In the genomic region with DNA sequence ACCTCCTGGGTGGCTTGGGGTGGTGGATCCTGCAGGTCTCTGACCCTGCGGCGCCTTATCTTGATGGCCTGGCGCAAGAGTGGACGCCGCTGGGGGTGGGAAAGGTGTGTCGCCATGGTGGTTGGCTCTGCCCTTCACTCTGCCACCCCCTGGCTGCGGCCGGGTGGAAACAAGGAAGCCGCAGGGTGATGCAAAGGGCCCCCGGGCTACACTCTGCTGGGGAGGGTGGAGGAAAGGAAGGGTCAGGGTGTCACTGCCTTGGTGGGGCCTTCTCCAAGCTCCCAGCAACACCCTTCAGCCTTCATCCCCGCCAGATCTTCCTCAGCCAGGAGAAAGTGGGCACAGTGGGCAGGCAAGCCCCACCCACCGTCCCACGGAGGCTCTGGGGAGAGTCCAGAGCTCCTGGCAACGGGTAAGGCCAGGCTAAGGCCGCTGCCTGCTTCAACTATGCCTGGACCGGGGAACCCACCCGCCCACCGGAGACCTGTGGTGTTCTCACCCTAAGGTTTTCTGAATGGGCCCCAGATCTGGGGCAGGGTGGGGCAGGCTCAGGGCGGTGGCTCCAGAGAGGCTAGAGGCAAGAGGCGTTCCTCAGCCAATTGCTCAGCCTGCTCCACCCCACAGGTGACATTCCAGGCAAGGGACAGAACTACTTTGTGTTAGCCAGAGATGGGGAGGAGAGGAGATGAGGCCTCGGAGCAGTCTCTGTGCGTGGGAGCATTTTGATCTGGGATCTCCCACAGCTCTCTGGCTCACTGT, we compare ENCODE assay signal across 8 mouse cellular contexts. TPM values are rescaled to one million over a fixed set of nuclear protein-coding genes. Genes with fewer than 3 reads are reported as not detected.
A peak's percentile ranks its signal among the peaks of the same experiment; 100 is the strongest.
DNase-seq lines count a peak whose midpoint lies in the region; ATAC-seq and TF ChIP-seq lines count a peak whose summit lies in the region.

A gene (minus strand): TSS at position 516 of the 759 bp plus-strand sequence.

- no peaks in the 10 kb centered on the region for H3K27me3 ChIP-seq in kidney, postnatal 0 days (ENCODE audit: insufficient read depth, low read length)
- H3K27me3 ChIP-seq in hindbrain, embryonic 12.5 days = no peaks in the 10 kb centered on the region
- H3K27me3 ChIP-seq in lung, embryonic 16.5 days (ENCODE audit: control insufficient read depth, insufficient read depth, low read depth, low read length) = no peaks in the 10 kb centered on the region
- no peaks in the 10 kb centered on the region for H3K27me3 ChIP-seq in small intestine, adult 2 months (ENCODE audit: control insufficient read depth, insufficient read depth, low read length)

- 0 out of 2 replicates have a peak within 1 kb of the TSS, but pooled peaks have one; percentile 7 for H3K4me3 ChIP-seq in kidney, postnatal 0 days (replicated peaks; ENCODE audit: low read depth, low read length)
- H3K4me3 ChIP-seq in hindbrain, embryonic 12.5 days = peak within 1 kb of the TSS; percentile 24
- peak within 1 kb of the TSS; percentile 32 for H3K4me3 ChIP-seq in lung, embryonic 16.5 days (ENCODE audit: low read length)
- peak within 1 kb of the TSS; percentile 55 for H3K4me3 ChIP-seq in small intestine, adult 2 months (ENCODE audit: low read depth, low read length)

- peaks cover 30% of the 10 kb centered on the region for H3K36me3 ChIP-seq in kidney, postnatal 0 days (ENCODE audit: insufficient read depth, low read length)
- peaks cover 37% of the 10 kb centered on the region for H3K36me3 ChIP-seq in hindbrain, embryonic 12.5 days
- peaks cover 27% of the 10 kb centered on the region for H3K36me3 ChIP-seq in lung, embryonic 16.5 days (ENCODE audit: control insufficient read depth, insufficient read depth, low read length)
- peaks cover 40% of the 10 kb centered on the region for H3K36me3 ChIP-seq in small intestine, adult 2 months (ENCODE audit: control insufficient read depth, insufficient read depth, low read length)

- H3K4me1 ChIP-seq in kidney, postnatal 0 days (replicated peaks; ENCODE audit: insufficient read depth, low read length) = peaks cover 13% of the 10 kb centered on the region
- H3K4me1 ChIP-seq in hindbrain, embryonic 12.5 days = peaks cover 19% of the 10 kb centered on the region
- H3K4me1 ChIP-seq in lung, embryonic 16.5 days (replicated peaks; ENCODE audit: control insufficient read depth, insufficient read depth, low read length) = peaks cover 19% of the 10 kb centered on the region
- H3K4me1 ChIP-seq in small intestine, adult 2 months (ENCODE audit: control insufficient read depth, insufficient read depth, insufficient read length, low read length) = peaks cover 14% of the 10 kb centered on the region

- H3K4me2 ChIP-seq in kidney, postnatal 0 days (ENCODE audit: low read length) = peak within 1 kb of the TSS; percentile 47
- peak within 1 kb of the TSS; percentile 55 for H3K4me2 ChIP-seq in hindbrain, embryonic 12.5 days (replicated peaks)
- H3K4me2 ChIP-seq in lung, embryonic 16.5 days (ENCODE audit: low read depth, low read length) = peak within 1 kb of the TSS; percentile 55

- peak; percentile 34 for TF ChIP-seq CTCF in kidney, postnatal 0 days (IDR thresholded peaks at IDR 0.05; ENCODE audit: low read depth)
- 0 out of 2 replicates have a peak, but pooled peaks have one; percentile 10 for TF ChIP-seq CTCF in small intestine, adult 2 months (IDR thresholded peaks at IDR 0.05; ENCODE audit: extremely low read depth, insufficient read length, insufficient replicate concordance, low read depth, low read length)

- H3K9me3 ChIP-seq in kidney, postnatal 0 days (replicated peaks; ENCODE audit: low read length) = no peaks in the 10 kb centered on the region
- H3K9me3 ChIP-seq in hindbrain, embryonic 12.5 days (replicated peaks) = no peaks in the 10 kb centered on the region; the same call in 1 of the 2 replicates
- H3K9me3 ChIP-seq in lung, embryonic 16.5 days (ENCODE audit: control insufficient read depth, low read length) = no peaks in the 10 kb centered on the region

- no peak; the same call in 1 of the 2 replicates for TF ChIP-seq POLR2A in small intestine, adult 2 months (IDR thresholded peaks at IDR 0.05; ENCODE audit: low read depth, low read length)

- ATAC-seq in kidney, postnatal 0 days (replicated peaks; ENCODE audit: low FRiP score, low read depth) = peak; percentile 6; the same call in 1 of the 2 replicates
- no peak for ATAC-seq in hindbrain, embryonic 12.5 days (ENCODE audit: low FRiP score)
- ATAC-seq in lung, embryonic 16.5 days (ENCODE audit: low read depth) = peak; percentile 73

- DNase-seq in kidney, postnatal 0 days (ENCODE audit: low spot score) = no peak
- DNase-seq in kidney, postnatal 25 days = no peak
- DNase-seq in cerebellum, postnatal 25 days = peak; percentile 58 to 59
- DNase-seq in embryo, embryonic 9.5 days (ENCODE audit: extremely low spot score) = no peak
- DNase-seq in retina, postnatal 1 day = no peak

- WGBS in kidney, postnatal 0 days = 47% methylated on average over 22 of the region's 22 CpGs
- WGBS in hindbrain, embryonic 12.5 days = 67% methylated on average over 22 of the region's 22 CpGs
- 39% methylated on average over 22 of the region's 22 CpGs for WGBS in lung, embryonic 16.5 days
- WGBS in small intestine, adult 2 months = 13% methylated on average over 22 of the region's 22 CpGs

- 0 out of 2 replicates have a peak within 1 kb of the TSS, but pooled peaks have one; percentile 50 for H3K27ac ChIP-seq in kidney, postnatal 0 days
- H3K27ac ChIP-seq in hindbrain, embryonic 12.5 days = peak within 1 kb of the TSS; percentile 71
- peak within 1 kb of the TSS; percentile 89 for H3K27ac ChIP-seq in lung, embryonic 16.5 days (ENCODE audit: low read length)
- peak within 1 kb of the TSS; percentile 82 for H3K27ac ChIP-seq in small intestine, adult 2 months (ENCODE audit: insufficient read depth, low read depth, low read length)

- H3K9ac ChIP-seq in kidney, postnatal 0 days (ENCODE audit: low read depth, low read length) = peak within 1 kb of the TSS; percentile 44; the same call in 1 of the 2 replicates
- peak within 1 kb of the TSS; percentile 63 for H3K9ac ChIP-seq in hindbrain, embryonic 12.5 days
- H3K9ac ChIP-seq in lung, embryonic 16.5 days (ENCODE audit: low read length) = peak within 1 kb of the TSS; percentile 53

RNA-seq across cellular contexts. Expression of the gene that starts here (rescaled TPM):
- polyA plus RNA-seq in kidney, postnatal 0 days (2015; fragmentation: Nextera tagmentation; extraction: Ambion mirVana) = 0.54 and 0.75 TPM in 2 replicates
- 1.6 and 1.7 TPM in 2 replicates for polyA plus RNA-seq in hindbrain, embryonic 12.5 days (2016; fragmentation: Nextera tagmentation; extraction: Ambion mirVana)
- 7.2 and 8.9 TPM in 2 replicates for polyA plus RNA-seq in lung, embryonic 16.5 days (2015; fragmentation: Nextera tagmentation; extraction: Ambion mirVana)
- polyA plus RNA-seq in small intestine, adult 2 months (2012; rRNA removed) = 5.8 and 7.1 TPM in 2 replicates

Comparison
In these comparisons a context has a peak if more than half of its experiments do, and no peak if none do; other contexts are left out.
1. Peak in ATAC-seq, H3K4me3 ChIP-seq, H3K27ac ChIP-seq, H3K9ac ChIP-seq and H3K4me2 ChIP-seq in kidney, postnatal 0 days; RNA of the gene not detected or under 1 TPM.
2. DNase-seq: peak in cerebellum, postnatal 25 days (2 of 2); none in kidney, postnatal 0 days (single experiment), kidney, postnatal 25 days (0 of 2), embryo, embryonic 9.5 days (single experiment) and retina, postnatal 1 day (single experiment).
3. Peak in every context shown above with its lines, with median percentiles within 50 percentile points of each other: H3K27ac ChIP-seq, H3K4me2 ChIP-seq, H3K4me3 ChIP-seq and H3K9ac ChIP-seq.